Mouse (Mus musculus) megakaryocyte, embryonic 14.5 days (primary cell): ENCODE data around the gene Olfr539. TPM values are rescaled to one million over a fixed set of nuclear protein-coding genes. Genes with fewer than 3 reads are reported as not detected.
"Not testable (repeated sequence)": the region's sequence is repeated elsewhere in the genome, so short reads cannot be mapped to it uniquely, and the experiment has no call there.

ENCODE experiments used
- H3K27me3 ChIP-seq: replicated peaks from 2 replicates; pipeline ENCODE3; 2012; ENCODE audit warnings: inconsistent platforms
- H3K36me3 ChIP-seq: replicated peaks from 2 replicates; pipeline ENCODE3; 2012; ENCODE audit warnings: low read length, inconsistent platforms, mixed read lengths
- H3K4me1 ChIP-seq: 2 replicates; pipeline ENCODE4 v1.6.1; 2012; ENCODE audit warnings: inconsistent platforms
- H3K4me3 ChIP-seq: replicated peaks from 2 replicates; pipeline ENCODE3; 2012; ENCODE audit warnings: moderate library complexity, mild to moderate bottlenecking, inconsistent platforms
- H3K9me3 ChIP-seq: 2 replicates; pipeline ENCODE4 v1.6.1; 2012; ENCODE audit warnings: inconsistent platforms
- FLI1 ChIP-seq: IDR thresholded peaks from 2 replicates; pipeline ENCODE4 v1.6.1; 2012; ENCODE audit warnings: low read length, inconsistent platforms, mixed read lengths
- GATA1 ChIP-seq: IDR thresholded peaks from 3 replicates; pipeline ENCODE4 v1.6.1; 2012; ENCODE audit warnings: mixed read lengths, low read length, inconsistent platforms, borderline replicate concordance
- polyA plus RNA-seq: library from polyadenylated mRNA; stranded (reverse); fragments of >175 nt; gene quantifications from 2 replicates; pipeline ENCODE4 v1.2.3, GENCODE M21; 2012; ENCODE audit warnings: low replicate concordance; ENCODE audit not compliant: insufficient read depth

Olfr539 gene
- polyA plus RNA-seq: not detected in 2 replicates

DNA sequence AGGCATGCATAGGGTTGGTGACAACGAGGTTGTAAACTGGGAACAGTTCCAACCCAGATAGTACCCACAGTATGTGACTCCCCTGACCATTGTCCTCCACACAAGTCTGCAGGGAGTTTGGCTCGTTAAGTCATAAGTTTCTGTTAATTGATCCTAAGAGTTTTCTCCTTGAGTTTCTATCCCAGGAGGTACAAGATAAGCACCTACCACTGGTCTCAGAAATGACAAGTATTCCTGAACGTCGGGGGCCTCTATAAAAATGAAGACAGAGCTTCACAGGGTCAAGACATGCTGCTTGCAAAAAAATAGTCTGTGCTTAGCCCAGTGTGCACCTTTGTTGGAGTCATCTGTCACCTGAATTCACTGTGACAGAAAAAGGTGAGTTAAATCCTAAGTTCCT is at the start of gene Olfr539:
TSS of gene Olfr539 (plus strand) at position 301 of the 400 bp plus-strand sequence.
- no peaks in the 10 kb centered on the region for H3K9me3 ChIP-seq
- H3K27me3 ChIP-seq: no peaks in the 10 kb centered on the region
- no peak for TF ChIP-seq GATA1
- TF ChIP-seq FLI1: no peak
- H3K4me1 ChIP-seq: no peaks in the 10 kb centered on the region
- H3K4me3 ChIP-seq: no peak within 1 kb of the TSS
- H3K36me3 ChIP-seq: no peaks in the 10 kb centered on the region

DNA sequence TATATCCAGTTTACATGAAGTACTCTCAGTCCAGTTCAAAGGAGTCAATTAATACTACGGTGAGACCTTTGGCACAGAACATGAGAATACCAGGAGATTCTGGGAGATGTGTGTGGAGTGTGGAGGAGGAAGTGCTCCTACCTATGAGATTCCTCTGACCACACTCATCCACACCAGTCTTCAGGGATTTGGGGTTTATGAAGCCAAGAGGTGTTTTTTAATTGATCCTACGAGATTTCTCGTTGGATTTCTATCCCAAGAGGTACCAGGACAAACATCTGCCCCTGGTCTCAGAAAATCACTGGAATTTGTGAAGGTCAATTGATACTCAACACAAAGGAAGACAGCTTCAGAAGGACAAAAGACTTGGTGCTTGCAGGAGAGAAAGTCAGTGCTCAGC is 31.1 kb upstream of the Olfr539 start, which contains the start of gene Olfr61:
TSS of gene Olfr61 (plus strand) at position 301 of the 400 bp plus-strand sequence.
- H3K4me3 ChIP-seq, H3K27me3 ChIP-seq: not testable (repeated sequence)

DNA sequence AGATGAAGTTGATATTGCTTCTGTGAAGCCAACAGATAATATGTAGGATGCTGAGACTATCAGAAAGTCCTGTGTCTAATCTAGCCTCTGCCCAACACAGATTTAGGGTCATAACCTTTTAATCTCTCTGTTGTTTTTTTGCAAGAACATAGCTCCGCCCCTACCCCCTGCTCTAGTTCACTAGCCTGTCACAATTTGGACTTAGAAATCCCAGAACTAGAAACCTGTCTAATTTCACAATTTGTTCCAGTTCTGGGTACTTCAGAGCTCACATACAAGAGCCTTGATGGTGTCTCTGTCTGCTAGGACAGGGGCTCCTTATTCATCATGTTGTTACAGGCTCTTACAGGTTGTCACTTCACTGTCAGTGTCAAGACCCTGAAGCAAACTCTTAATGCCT is 29.2 kb upstream of the Olfr539 start:
- H3K9me3 ChIP-seq: no peaks in the 10 kb centered on the region
- H3K4me1 ChIP-seq: no peaks in the 10 kb centered on the region
- no peak for TF ChIP-seq FLI1
- no peak for TF ChIP-seq GATA1
- H3K4me3 ChIP-seq: no peak overlapping the region
- H3K36me3 ChIP-seq: no peaks in the 10 kb centered on the region
- no peaks in the 10 kb centered on the region for H3K27me3 ChIP-seq

More for the DNA sequence above, 31.1 kb upstream of the Olfr539 start, which contains the start of gene Olfr61:
- H3K9me3 ChIP-seq, H3K4me1 ChIP-seq, H3K36me3 ChIP-seq: not testable (repeated sequence)

DNA sequence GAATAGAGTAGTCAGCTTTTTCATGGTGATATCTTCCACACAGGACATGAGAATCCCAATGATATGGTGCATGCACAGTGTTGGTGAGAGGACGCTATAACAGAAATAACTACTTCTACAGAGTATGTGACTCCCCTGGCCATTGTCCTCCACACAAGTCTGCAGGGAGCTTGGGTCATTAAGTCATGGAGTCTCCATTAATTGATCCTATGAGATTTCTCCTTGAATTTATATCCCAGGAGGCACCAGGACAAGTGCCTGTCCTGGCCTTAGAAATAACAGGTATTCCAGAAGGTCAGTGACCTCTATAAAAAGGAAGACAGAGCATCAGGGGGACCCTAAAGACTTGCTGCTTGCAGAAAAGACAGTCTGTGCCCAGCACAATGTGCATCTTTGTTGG is 13.6 kb upstream of the Olfr539 start, which contains the start of gene Olfr53:
TSS of gene Olfr53 (plus strand) at position 301 of the 400 bp plus-strand sequence.
- no peaks in the 10 kb centered on the region for H3K4me1 ChIP-seq
- no peaks in the 10 kb centered on the region for H3K36me3 ChIP-seq
- TF ChIP-seq GATA1 (no peak), FLI1 (no peak)
- H3K9me3 ChIP-seq: no peaks in the 10 kb centered on the region
- H3K27me3 ChIP-seq: no peaks in the 10 kb centered on the region
- no peak within 1 kb of the TSS for H3K4me3 ChIP-seq

DNA sequence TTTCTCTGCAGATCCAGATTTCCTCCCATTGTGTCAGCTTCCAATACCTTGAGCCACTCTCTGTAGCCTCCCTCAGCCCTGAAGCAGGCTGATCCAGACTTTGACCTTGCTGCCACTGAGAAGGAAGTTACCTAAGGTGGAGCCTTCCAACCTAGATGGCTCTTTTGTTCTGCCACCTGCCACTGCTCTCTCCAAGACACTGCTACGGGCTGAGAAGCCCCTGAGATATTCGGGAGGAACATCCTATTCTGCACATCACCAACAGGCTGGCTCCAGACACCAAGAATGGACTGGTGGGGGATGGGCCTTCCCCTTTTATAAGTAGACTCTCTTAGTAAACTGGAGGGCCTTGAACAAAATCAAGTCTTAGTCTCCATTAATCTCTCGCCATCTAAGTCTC is 11.0 kb downstream of the Olfr539 start:
- H3K9me3 ChIP-seq, H3K4me1 ChIP-seq, H3K4me3 ChIP-seq, H3K36me3 ChIP-seq, H3K27me3 ChIP-seq: not testable (repeated sequence)

DNA sequence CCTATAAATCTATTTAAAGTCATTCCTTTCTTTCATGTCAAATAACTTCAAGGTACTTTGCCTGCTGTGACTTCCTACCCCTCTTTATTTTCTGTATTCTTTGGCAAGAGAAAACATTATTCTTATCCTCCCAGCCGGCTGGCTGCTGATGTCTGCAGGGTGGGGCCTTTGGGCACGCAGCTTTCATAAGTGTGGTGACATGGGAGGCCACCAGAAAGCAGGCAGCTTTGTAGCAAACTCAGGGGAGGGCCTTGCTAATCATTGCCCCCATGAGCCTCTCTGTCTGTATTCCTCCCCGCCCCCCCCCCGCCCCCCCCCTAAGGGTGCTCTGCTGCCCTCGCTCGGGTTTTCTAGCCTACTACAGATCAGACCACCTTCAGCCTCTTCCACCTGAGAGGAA is 16.1 kb downstream of the Olfr539 start:
- Histone ChIP-seq H3K4me3 (no peak overlapping the region), H3K4me1 (no peaks in the 10 kb centered on the region), H3K36me3 (no peaks in the 10 kb centered on the region), H3K9me3 (peaks cover 19% of the 10 kb centered on the region), H3K27me3 (peaks cover 5% of the 10 kb centered on the region)
- no peak for TF ChIP-seq FLI1
- no peak for TF ChIP-seq GATA1

DNA sequence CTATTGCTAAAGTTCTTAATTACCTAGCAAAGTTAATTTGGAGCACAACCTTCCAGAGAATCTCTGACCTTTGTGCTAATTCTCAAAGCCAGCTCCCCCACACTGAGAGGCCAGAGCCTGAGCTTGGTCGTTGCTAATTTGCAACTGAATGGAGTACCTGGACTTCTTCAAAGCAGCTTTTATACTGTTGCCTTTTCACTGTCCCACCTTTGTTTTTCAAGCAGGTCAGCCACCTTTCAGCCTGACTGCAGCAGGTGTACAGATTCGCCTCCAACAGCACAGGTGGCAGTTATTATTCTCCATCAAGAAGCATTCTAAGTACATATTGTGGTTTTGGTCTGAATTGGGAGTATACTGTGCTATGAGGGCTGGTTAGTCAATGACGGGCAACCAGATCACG is 19.9 kb downstream of the Olfr539 start:
- not testable (repeated sequence) for H3K4me3 ChIP-seq, H3K36me3 ChIP-seq, H3K4me1 ChIP-seq, H3K27me3 ChIP-seq
- peaks cover 14% of the 10 kb centered on the region for H3K9me3 ChIP-seq

DNA sequence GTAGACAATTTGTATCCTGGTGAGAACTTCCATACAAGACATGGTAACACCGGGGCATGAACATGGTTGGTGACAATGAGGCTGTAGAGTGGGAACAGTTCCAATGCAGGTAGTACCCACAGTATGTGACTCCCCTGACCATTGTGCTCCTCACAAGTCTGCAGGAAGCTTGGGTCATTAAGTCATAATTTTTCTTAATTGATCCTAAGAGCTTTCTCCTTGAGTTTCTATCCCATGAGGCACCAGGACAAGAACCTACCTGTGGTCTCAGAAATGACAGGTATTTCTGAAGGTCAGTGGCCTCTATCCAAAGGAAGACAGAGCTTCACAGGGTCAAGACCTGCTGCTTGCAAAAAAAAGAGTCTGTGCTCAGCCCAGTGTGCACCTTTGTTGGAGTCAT is 21.9 kb downstream of the Olfr539 start, which contains the start of gene Olfr45:
TSS of gene Olfr45 (plus strand) at position 301 of the 400 bp plus-strand sequence.
- H3K36me3 ChIP-seq: no peaks in the 10 kb centered on the region
- no peak for TF ChIP-seq GATA1
- no peak for TF ChIP-seq FLI1
- H3K27me3 ChIP-seq: no peaks in the 10 kb centered on the region
- H3K4me3 ChIP-seq: no peak within 1 kb of the TSS
- no peaks in the 10 kb centered on the region for H3K4me1 ChIP-seq
- peaks cover 14% of the 10 kb centered on the region for H3K9me3 ChIP-seq

DNA sequence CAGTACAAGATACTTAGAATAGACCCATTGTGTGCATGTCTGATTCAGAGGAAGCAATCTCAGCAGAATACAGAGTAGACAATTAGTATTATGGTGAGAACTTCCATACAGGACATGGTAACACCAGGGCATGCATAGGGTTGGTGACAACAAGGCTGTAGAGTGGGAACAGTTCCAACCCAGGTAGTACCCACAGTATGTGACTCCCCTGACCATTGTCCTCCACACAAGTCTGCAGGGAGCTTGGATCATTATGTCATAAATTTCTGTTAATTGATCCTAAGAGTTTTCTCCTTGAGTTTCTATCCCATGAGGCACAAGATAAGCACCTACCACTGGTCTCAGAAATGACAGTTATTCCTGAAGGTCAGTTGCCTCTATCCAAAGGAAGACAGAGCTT is 37.2 kb downstream of the Olfr539 start, which contains the start of gene Olfr541:
TSS of gene Olfr541 (plus strand) at position 301 of the 400 bp plus-strand sequence.
- TF ChIP-seq FLI1: no peak
- TF ChIP-seq GATA1: no peak
- no peaks in the 10 kb centered on the region for H3K36me3 ChIP-seq
- H3K9me3 ChIP-seq: no peaks in the 10 kb centered on the region
- no peaks in the 10 kb centered on the region for H3K27me3 ChIP-seq
- H3K4me1 ChIP-seq: no peaks in the 10 kb centered on the region
- no peak within 1 kb of the TSS for H3K4me3 ChIP-seq

DNA sequence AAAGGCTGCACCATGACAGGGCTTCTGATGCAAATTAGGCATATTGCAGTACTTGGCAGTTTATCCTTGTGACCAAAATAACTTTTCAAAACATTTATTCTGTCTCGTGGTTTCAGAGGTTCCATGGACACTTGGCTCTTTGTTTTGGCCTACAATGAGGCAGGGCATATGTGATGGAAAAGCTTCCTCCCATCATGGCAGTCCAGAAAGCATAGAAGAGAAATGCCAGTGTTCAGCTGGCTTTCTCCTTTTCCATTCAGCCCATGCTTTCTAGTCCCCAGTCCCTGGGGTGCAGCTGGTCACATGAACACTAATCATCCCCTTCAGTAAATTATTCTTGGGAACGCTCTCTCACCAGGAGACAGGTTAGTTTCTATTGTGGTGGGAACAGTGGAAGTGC is 46.6 kb downstream of the Olfr539 start:
- no peaks in the 10 kb centered on the region for H3K9me3 ChIP-seq
- no peaks in the 10 kb centered on the region for H3K27me3 ChIP-seq
- H3K4me1 ChIP-seq: no peaks in the 10 kb centered on the region
- TF ChIP-seq GATA1 (no peak), FLI1 (no peak)
- H3K36me3 ChIP-seq: no peaks in the 10 kb centered on the region
- no peak overlapping the region for H3K4me3 ChIP-seq
